Mouse (Mus musculus): ENCODE measurements around the gene Vmn1r8. TPM values are rescaled to one million over a fixed set of nuclear protein-coding genes. Genes with fewer than 3 reads are reported as not detected.
"Not testable (repeated sequence)": the region's sequence is repeated elsewhere in the genome, so short reads cannot be mapped to it uniquely, and the experiment has no call there.

The Vmn1r8 gene
- total RNA-seq (2021) (not detected), polyA plus RNA-seq (2012; rRNA removed) (not detected in 2 replicates)
- long read RNA-seq = 0 reads

GRCm38 (mm10) chr6:57031984-57032383 lies at the start of gene Vmn1r8:
Vmn1r8 (plus strand) TSS chr6:57032284.
- Histone ChIP-seq H3K36me3 (ENCODE audit: control insufficient read depth, insufficient read depth, low read length) (no peaks in the 10 kb centered on the region), H3K4me1 (ENCODE audit: control insufficient read depth, insufficient read depth, low read length) (no peaks in the 10 kb centered on the region), H3K79me2 (replicated peaks; ENCODE audit: control insufficient read depth, insufficient read depth, low read length) (no peaks in the 10 kb centered on the region), H3K27ac (no peak within 1 kb of the TSS), H3K27me3 (ENCODE audit: control insufficient read depth, insufficient read depth, low read length) (no peaks in the 10 kb centered on the region), H3K9ac (ENCODE audit: low read depth, low read length) (no peak within 1 kb of the TSS), H3K4me3 (no peak within 1 kb of the TSS)
- TF ChIP-seq CTCF (IDR thresholded peaks at IDR 0.05) = no peak
- no peak for TF ChIP-seq EP300 (IDR thresholded peaks at IDR 0.05; ENCODE audit: insufficient read depth, low read depth, low read length)
- TF ChIP-seq POLR2A (IDR thresholded peaks at IDR 0.05; ENCODE audit: insufficient read depth, low read depth, low read length) = no peak
- intact Hi-C loops (cut with DNase I) = no loop called here
- DNase-seq = no peak

DNA sequence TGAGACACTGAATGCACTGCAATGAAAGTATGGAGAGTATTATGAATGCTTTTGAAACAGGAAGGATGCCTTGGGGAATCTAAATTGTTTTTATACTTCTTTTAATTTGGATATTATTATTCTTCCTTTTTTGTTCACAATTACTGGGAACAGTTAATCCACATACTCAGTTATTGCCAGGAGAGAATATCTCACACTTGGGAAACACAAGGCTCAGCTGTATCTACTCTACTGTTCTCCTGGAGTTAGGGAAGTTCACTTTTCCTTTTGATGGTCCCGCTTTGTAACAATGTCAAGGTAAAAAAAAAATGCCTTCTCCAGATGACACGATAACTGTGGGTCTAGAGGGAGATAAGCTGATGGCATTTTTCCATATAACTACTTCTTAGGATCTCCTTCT lies 35.1 kb upstream of the Vmn1r8 start, which contains the start of gene Vmn1r6:
Vmn1r6 (plus strand) TSS at position 301 of the 400 bp plus-strand sequence.
- no peak within 1 kb of the TSS for H3K4me3 ChIP-seq
- WGBS = 54% methylated on average over 2 of the region's 2 CpGs

GRCm38 (mm10) chr6:57025224-57025623 lies 6.9 kb upstream of the Vmn1r8 start, which contains the start of gene Vmn1r7:
Vmn1r7 (minus strand) TSS chr6:57025324.
- H3K4me3 ChIP-seq; H3K27me3 ChIP-seq (ENCODE audit: control insufficient read depth, insufficient read depth, low read length); H3K36me3 ChIP-seq (ENCODE audit: control insufficient read depth, insufficient read depth, low read length); intact Hi-C loops (cut with DNase I); H3K27ac ChIP-seq; H3K9ac ChIP-seq (ENCODE audit: low read depth, low read length); H3K4me1 ChIP-seq (ENCODE audit: control insufficient read depth, insufficient read depth, low read length); DNase-seq; H3K79me2 ChIP-seq (replicated peaks; ENCODE audit: control insufficient read depth, insufficient read depth, low read length): not testable (repeated sequence)
- WGBS = 81% methylated on average over 2 of the region's 2 CpGs

More for the DNA sequence above, 35.1 kb upstream of the Vmn1r8 start, which contains the start of gene Vmn1r6:
- Histone ChIP-seq H3K9ac (ENCODE audit: low read depth, low read length) (no peak within 1 kb of the TSS), H3K36me3 (ENCODE audit: control insufficient read depth, insufficient read depth, low read length) (no peaks in the 10 kb centered on the region), H3K27ac (no peak within 1 kb of the TSS), H3K4me1 (ENCODE audit: control insufficient read depth, insufficient read depth, low read length) (no peaks in the 10 kb centered on the region), H3K79me2 (replicated peaks; ENCODE audit: control insufficient read depth, insufficient read depth, low read length) (no peaks in the 10 kb centered on the region), H3K27me3 (ENCODE audit: control insufficient read depth, insufficient read depth, low read length) (no peaks in the 10 kb centered on the region)
- no peak for DNase-seq
- intact Hi-C loops (cut with DNase I) = no loop called here
- TF ChIP-seq CTCF (IDR thresholded peaks at IDR 0.05) = no peak
- no peak for TF ChIP-seq EP300 (IDR thresholded peaks at IDR 0.05; ENCODE audit: insufficient read depth, low read depth, low read length)
- no peak for TF ChIP-seq POLR2A (IDR thresholded peaks at IDR 0.05; ENCODE audit: insufficient read depth, low read depth, low read length)

- Histone ChIP-seq H3K27ac (no peak overlapping the region), H3K36me3 (ENCODE audit: control insufficient read depth, insufficient read depth, low read length) (no peaks in the 10 kb centered on the region), H3K27me3 (ENCODE audit: control insufficient read depth, insufficient read depth, low read length) (no peaks in the 10 kb centered on the region), H3K4me1 (ENCODE audit: control insufficient read depth, insufficient read depth, low read length) (no peaks in the 10 kb centered on the region), H3K9ac (ENCODE audit: low read depth, low read length) (no peak overlapping the region), H3K4me3 (no peak overlapping the region), H3K79me2 (replicated peaks; ENCODE audit: control insufficient read depth, insufficient read depth, low read length) (no peaks in the 10 kb centered on the region)
- DNase-seq = no peak
- WGBS = 60% methylated on average over 2 of the region's 2 CpGs
- intact Hi-C loops (cut with DNase I) = no loop called here
- TF ChIP-seq POLR2A (IDR thresholded peaks at IDR 0.05; ENCODE audit: insufficient read depth, low read depth, low read length) (no peak), EP300 (IDR thresholded peaks at IDR 0.05; ENCODE audit: insufficient read depth, low read depth, low read length) (no peak), CTCF (IDR thresholded peaks at IDR 0.05) (no peak)
These were observed 2.6 kb downstream of the Vmn1r8 start for GRCm38 (mm10) chr6:57034674-57035073.

DNA sequence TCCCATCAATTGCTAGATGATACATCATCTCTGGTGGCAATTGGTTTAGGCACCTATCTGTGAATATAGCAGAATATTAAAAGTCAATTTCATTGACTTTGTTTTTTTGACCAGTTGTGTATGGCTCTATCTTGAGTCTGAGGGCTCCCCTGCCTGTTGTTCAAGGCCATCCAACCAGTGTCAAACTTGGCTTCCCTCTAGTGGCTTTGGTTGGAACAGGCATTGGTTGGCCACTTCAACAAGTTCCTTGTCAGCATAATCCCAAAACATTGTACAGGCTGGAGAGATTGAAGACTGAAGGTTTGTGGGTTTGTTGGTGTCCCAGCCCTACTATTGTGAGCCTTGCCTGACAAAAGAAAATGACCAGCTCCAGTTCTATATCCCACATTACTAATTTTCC lies 31.6 kb downstream of the Vmn1r8 start:
- Histone ChIP-seq H3K79me2 (replicated peaks; ENCODE audit: control insufficient read depth, insufficient read depth, low read length) (no peaks in the 10 kb centered on the region), H3K9ac (ENCODE audit: low read depth, low read length) (no peak overlapping the region), H3K4me1 (ENCODE audit: control insufficient read depth, insufficient read depth, low read length) (no peaks in the 10 kb centered on the region), H3K36me3 (ENCODE audit: control insufficient read depth, insufficient read depth, low read length) (no peaks in the 10 kb centered on the region), H3K27me3 (ENCODE audit: control insufficient read depth, insufficient read depth, low read length) (no peaks in the 10 kb centered on the region), H3K27ac (no peak overlapping the region), H3K4me3 (no peak overlapping the region)
- no peak for TF ChIP-seq EP300 (IDR thresholded peaks at IDR 0.05; ENCODE audit: insufficient read depth, low read depth, low read length)
- peak; percentile 40 for TF ChIP-seq CTCF (IDR thresholded peaks at IDR 0.05)
- no peak for DNase-seq
- intact Hi-C loops (cut with DNase I) = loop anchor here (10.0 kb wide), 1 partner anchor 259 kb away; no protein-coding TSS in a partner anchor

GRCm38 (mm10) chr6:57066487-57066886 lies 34.4 kb downstream of the Vmn1r8 start, which contains the start of gene Vmn1r9:
Vmn1r9 (plus strand) TSS chr6:57066787.
- H3K27me3 ChIP-seq (ENCODE audit: control insufficient read depth, insufficient read depth, low read length) = no peaks in the 10 kb centered on the region
- DNase-seq = no peak
- H3K27ac ChIP-seq = no peak within 1 kb of the TSS
- H3K9ac ChIP-seq (ENCODE audit: low read depth, low read length) = no peak within 1 kb of the TSS
- no peaks in the 10 kb centered on the region for H3K36me3 ChIP-seq (ENCODE audit: control insufficient read depth, insufficient read depth, low read length)
- no peaks in the 10 kb centered on the region for H3K79me2 ChIP-seq (replicated peaks; ENCODE audit: control insufficient read depth, insufficient read depth, low read length)
- 70% methylated on average over 2 of the region's 2 CpGs for WGBS
- no peaks in the 10 kb centered on the region for H3K4me1 ChIP-seq (ENCODE audit: control insufficient read depth, insufficient read depth, low read length)
- no peak within 1 kb of the TSS for H3K4me3 ChIP-seq
- TF ChIP-seq EP300 (IDR thresholded peaks at IDR 0.05; ENCODE audit: insufficient read depth, low read depth, low read length) (no peak), POLR2A (IDR thresholded peaks at IDR 0.05; ENCODE audit: insufficient read depth, low read depth, low read length) (no peak), CTCF (IDR thresholded peaks at IDR 0.05) (no peak)
- intact Hi-C loops (cut with DNase I) = loop anchor here (10.0 kb wide), 1 partner anchor 262 kb away; no protein-coding TSS in a partner anchor

Other genes starting within 250 kb of the Vmn1r8 start
- 10 to 100 TPM; 28.9 to 30.6 TPM for gene Kbtbd2, start 234.5 kb upstream of the Vmn1r8 start, total RNA-seq (2021)
- gene Kbtbd2, start 234.5 kb upstream of the Vmn1r8 start, polyA plus RNA-seq (2012; rRNA removed) = 7.7 and 15.6 TPM in 2 replicates
- gene Fkbp9, start 200.2 kb upstream of the Vmn1r8 start, total RNA-seq (2021) = 10 to 100 TPM; 84.5 to 85.9 TPM
- 44.1 and 89.8 TPM in 2 replicates for gene Fkbp9, start 200.2 kb upstream of the Vmn1r8 start, polyA plus RNA-seq (2012; rRNA removed)
- gene Nt5c3, start 108.4 kb upstream of the Vmn1r8 start, total RNA-seq (2021) = 10 to 100 TPM; 62.4 to 75.5 TPM
- gene Nt5c3, start 108.4 kb upstream of the Vmn1r8 start, polyA plus RNA-seq (2012; rRNA removed) = 16.9 and 49.2 TPM in 2 replicates
- gene Vmn1r4, start 108.3 kb upstream of the Vmn1r8 start, total RNA-seq (2021) = under 1 TPM in 1 of 2 experiments, not detected in 1; 0.16 TPM
- gene Vmn1r4, start 108.3 kb upstream of the Vmn1r8 start, polyA plus RNA-seq (2012; rRNA removed) = 0.06 and 0.29 TPM in 2 replicates
- not detected for gene Vmn1r5, start 62.0 kb upstream of the Vmn1r8 start, total RNA-seq (2021)
- not detected in 2 replicates for gene Vmn1r5, start 62.0 kb upstream of the Vmn1r8 start, polyA plus RNA-seq (2012; rRNA removed)
- gene Vmn1r6, start 35.0 kb upstream of the Vmn1r8 start, total RNA-seq (2021) = not detected
- not detected in 2 replicates for gene Vmn1r6, start 35.0 kb upstream of the Vmn1r8 start, polyA plus RNA-seq (2012; rRNA removed)
- not detected for gene Vmn1r7, start 7.0 kb upstream of the Vmn1r8 start, total RNA-seq (2021)
- not detected in 2 replicates for gene Vmn1r7, start 7.0 kb upstream of the Vmn1r8 start, polyA plus RNA-seq (2012; rRNA removed)
- gene Vmn1r9, start 34.5 kb downstream of the Vmn1r8 start, total RNA-seq (2021) = not detected
- gene Vmn1r9, start 34.5 kb downstream of the Vmn1r8 start, polyA plus RNA-seq (2012; rRNA removed) = not detected in 2 replicates
- gene Vmn1r10, start 77.2 kb downstream of the Vmn1r8 start, total RNA-seq (2021) = not detected
- not detected in 2 replicates for gene Vmn1r10, start 77.2 kb downstream of the Vmn1r8 start, polyA plus RNA-seq (2012; rRNA removed)
- gene Vmn1r11, start 101.2 kb downstream of the Vmn1r8 start, total RNA-seq (2021) = not detected
- gene Vmn1r11, start 101.2 kb downstream of the Vmn1r8 start, polyA plus RNA-seq (2012; rRNA removed) = not detected in 2 replicates
- gene Vmn1r12, start 124.6 kb downstream of the Vmn1r8 start, total RNA-seq (2021) = not detected
- not detected in 2 replicates for gene Vmn1r12, start 124.6 kb downstream of the Vmn1r8 start, polyA plus RNA-seq (2012; rRNA removed)
- gene Vmn1r13, start 171.0 kb downstream of the Vmn1r8 start, total RNA-seq (2021) = not detected
- not detected in 2 replicates for gene Vmn1r13, start 171.0 kb downstream of the Vmn1r8 start, polyA plus RNA-seq (2012; rRNA removed)
- not detected for gene Vmn1r14, start 199.4 kb downstream of the Vmn1r8 start, total RNA-seq (2021)
- gene Vmn1r14, start 199.4 kb downstream of the Vmn1r8 start, polyA plus RNA-seq (2012; rRNA removed) = not detected in 2 replicates
- gene Vmn1r15, start 225.7 kb downstream of the Vmn1r8 start, total RNA-seq (2021) = not detected
- not detected in 2 replicates for gene Vmn1r15, start 225.7 kb downstream of the Vmn1r8 start, polyA plus RNA-seq (2012; rRNA removed)

All from heart, adult 2 months (tissue).